Mouse (Mus musculus) monocyte, adult 59 days (primary cell): ENCODE data around the gene Adarb1. TPM values are rescaled to one million over a fixed set of nuclear protein-coding genes. Genes with fewer than 3 reads are reported as not detected.

Source experiments
- total RNA-seq, 2 experiments: library from RNA; stranded (reverse); gene quantifications; one replicate each; pipeline ENCODE4 v1.2.4; 2023

Adarb1 gene
- total RNA-seq = 1 to 10 TPM in 1 of 2 experiments, under 1 TPM in 1; 0.43 to 1.8 TPM

GRCm38 (mm10) chr10:77418138-77418537 is at the start of gene Adarb1:
Gene Adarb1 (minus strand): TSS chr10:77418270.

GRCm38 (mm10) chr10:77258704-77259621 is 159.1 kb downstream of the Adarb1 start, which contains the start of gene Pofut2:
Gene Pofut2 (plus strand): TSS chr10:77259218.

Other genes with a start within 250 kb of the Adarb1 start
- gene Pofut2, start 159.1 kb downstream of the Adarb1 start, total RNA-seq = 10 to 100 TPM; 57.7 to 62.9 TPM
- gene Fam207a, start 97.5 kb upstream of the Adarb1 start, total RNA-seq = 10 to 100 TPM; 19.2 to 24.2 TPM
- gene Itgb2, start 112.0 kb upstream of the Adarb1 start, total RNA-seq = 100 to 1,000 TPM; 854 to 921 TPM
- gene Pttg1ip, start 163.4 kb upstream of the Adarb1 start, total RNA-seq = 100 to 1,000 TPM; 113 to 127 TPM
- gene Sumo3, start 187.8 kb upstream of the Adarb1 start, total RNA-seq = 10 to 100 TPM; 76.0 to 76.6 TPM
- 10 to 100 TPM in 1 of 2 experiments, 1 to 10 TPM in 1; 3.3 to 11.9 TPM for gene Gm49325, start 187.9 kb upstream of the Adarb1 start, total RNA-seq
- 10 to 100 TPM; 43.6 to 54.7 TPM for gene Ube2g2, start 204.0 kb upstream of the Adarb1 start, total RNA-seq